Mouse (Mus musculus) liver, embryonic 12.5 days (tissue): ENCODE data around the gene Cpd. TPM values are rescaled to one million over a fixed set of nuclear protein-coding genes. Genes with fewer than 3 reads are reported as not detected.

Experiments used
- ATAC-seq: fragments of 200-750 bp; cut with Nextera tagmentation; 2 replicates; pipeline ENCODE4 v1.8.0; 2017; ENCODE audit warnings: moderate number of reproducible peaks, mild to moderate bottlenecking, moderate library complexity
- H3K27ac ChIP-seq: fragments of 300-500 bp; sonication (generic); 2 replicates; pipeline ENCODE4 v1.5.1; 2016; ENCODE audit warnings: mild to moderate bottlenecking
- H3K27me3 ChIP-seq: fragments of 300-500 bp; sonication (generic); replicated peaks from 2 replicates; pipeline ENCODE4 v1.6.1; 2016; ENCODE audit warnings: mild to moderate bottlenecking, moderate library complexity
- H3K36me3 ChIP-seq: fragments of 300-500 bp; sonication (generic); 2 replicates; pipeline ENCODE4 v1.6.1; 2016; ENCODE audit warnings: mild to moderate bottlenecking, moderate library complexity
- H3K4me1 ChIP-seq: fragments of 300-500 bp; sonication (generic); 2 replicates; pipeline ENCODE4 v1.6.1; 2016
- H3K4me2 ChIP-seq: fragments of 300-500 bp; sonication (generic); 2 replicates; pipeline ENCODE4 v1.6.1; 2016; ENCODE audit warnings: mild to moderate bottlenecking, moderate library complexity
- H3K4me3 ChIP-seq: fragments of 300-500 bp; sonication (generic); 2 replicates; pipeline ENCODE4 v1.5.1; 2016; ENCODE audit warnings: mild to moderate bottlenecking, moderate library complexity
- H3K9ac ChIP-seq: fragments of 300-500 bp; sonication (generic); 2 replicates; pipeline ENCODE4 v1.6.1; 2016; ENCODE audit warnings: mild to moderate bottlenecking, moderate library complexity
- H3K9me3 ChIP-seq: fragments of 300-500 bp; sonication (generic); replicated peaks from 2 replicates; pipeline ENCODE4 v1.6.1; 2016; ENCODE audit warnings: mild to moderate bottlenecking, moderate library complexity
- WGBS: fragments of 180-500 bp; shearing (Covaris S2); methylation state at CpG from one replicate; pipeline ENCODE4 v1.1.7; 2016; ENCODE audit not compliant: insufficient replicate concordance; 5-methylcytosine and 5-hydroxymethylcytosine counted together
- polyA plus RNA-seq: library from polyadenylated mRNA; unstranded; fragments of >200 nt; fragmentation: Nextera tagmentation; extraction: Ambion mirVana; gene quantifications from 2 replicates; pipeline ENCODE4 v1.2.1, GENCODE M21; 2016

The Cpd gene
- polyA plus RNA-seq, 1 experiment from 2014 or later = 11.3 TPM

- Histone ChIP-seq H3K36me3 (no peaks in the 10 kb centered on the region), H3K4me3 (no peak overlapping the region), H3K27ac (no peak overlapping the region), H3K4me1 (no peaks in the 10 kb centered on the region), H3K4me2 (no peak overlapping the region), H3K9me3 (no peaks in the 10 kb centered on the region), H3K9ac (no peak overlapping the region), H3K27me3 (no peaks in the 10 kb centered on the region)
- 58% methylated on average over 11 of the region's 11 CpGs for WGBS
- ATAC-seq = no peak
Measured at GRCm38 (mm10) chr11:76872556-76873234, 25.9 kb upstream of the Cpd start.

GRCm38 (mm10) chr11:76861185-76861584 lies 14.4 kb upstream of the Cpd start:
- H3K4me3 ChIP-seq = no peak overlapping the region
- no peak for ATAC-seq
- H3K4me2 ChIP-seq = no peak overlapping the region
- H3K4me1 ChIP-seq = peaks cover 7% of the 10 kb centered on the region; the same call in 1 of the 2 replicates
- H3K36me3 ChIP-seq = no peaks in the 10 kb centered on the region
- H3K9me3 ChIP-seq = no peaks in the 10 kb centered on the region
- no peak overlapping the region for H3K27ac ChIP-seq
- H3K27me3 ChIP-seq = peaks cover 12% of the 10 kb centered on the region; the same call in 1 of the 2 replicates
- WGBS = 84% methylated on average over 3 of the region's 3 CpGs
- no peak overlapping the region for H3K9ac ChIP-seq

GRCm38 (mm10) chr11:76859261-76859660 lies 12.4 kb upstream of the Cpd start:
- Histone ChIP-seq H3K4me2 (no peak overlapping the region), H3K9me3 (no peaks in the 10 kb centered on the region), H3K4me3 (no peak overlapping the region), H3K27ac (no peak overlapping the region), H3K27me3 (peaks cover 12% of the 10 kb centered on the region; the same call in 1 of the 2 replicates), H3K36me3 (no peaks in the 10 kb centered on the region), H3K4me1 (peaks cover 12% of the 10 kb centered on the region; the same call in 1 of the 2 replicates), H3K9ac (no peak overlapping the region)
- no peak for ATAC-seq
- WGBS = 20% methylated on average over 5 of the region's 5 CpGs

- Histone ChIP-seq H3K9me3 (no peaks in the 10 kb centered on the region), H3K27ac (no peak overlapping the region), H3K4me3 (no peak overlapping the region), H3K27me3 (peaks cover 12% of the 10 kb centered on the region; the same call in 1 of the 2 replicates), H3K4me2 (no peak overlapping the region), H3K9ac (no peak overlapping the region), H3K36me3 (no peaks in the 10 kb centered on the region), H3K4me1 (peaks cover 12% of the 10 kb centered on the region; the same call in 1 of the 2 replicates)
- ATAC-seq = no peak
- WGBS = 22% methylated on average over 5 of the region's 5 CpGs
Measured at GRCm38 (mm10) chr11:76858781-76859180, 12.0 kb upstream of the Cpd start.

- no peak overlapping the region for H3K27ac ChIP-seq
- no peak overlapping the region for H3K4me2 ChIP-seq
- H3K36me3 ChIP-seq = no peaks in the 10 kb centered on the region
- peaks cover 12% of the 10 kb centered on the region; the same call in 1 of the 2 replicates for H3K27me3 ChIP-seq
- no peak overlapping the region for H3K4me3 ChIP-seq
- 49% methylated on average over 7 of the region's 7 CpGs for WGBS
- no peak overlapping the region for H3K9ac ChIP-seq
- no peak for ATAC-seq
- H3K9me3 ChIP-seq = no peaks in the 10 kb centered on the region
- peaks cover 12% of the 10 kb centered on the region; the same call in 1 of the 2 replicates for H3K4me1 ChIP-seq
Measured at GRCm38 (mm10) chr11:76857111-76857510, 10.3 kb upstream of the Cpd start.

- 0 out of 2 replicates have a peak, but pooled peaks cover under 1% of the 10 kb centered on the region for H3K9me3 ChIP-seq
- H3K4me2 ChIP-seq = no peak overlapping the region
- no peak for ATAC-seq
- H3K4me1 ChIP-seq = peaks cover 12% of the 10 kb centered on the region; the same call in 1 of the 2 replicates
- H3K27ac ChIP-seq = no peak overlapping the region
- peaks cover 12% of the 10 kb centered on the region; the same call in 1 of the 2 replicates for H3K27me3 ChIP-seq
- no peak overlapping the region for H3K9ac ChIP-seq
- no peaks in the 10 kb centered on the region for H3K36me3 ChIP-seq
- 57% methylated on average over 2 of the region's 2 CpGs for WGBS
- no peak overlapping the region for H3K4me3 ChIP-seq
Measured at GRCm38 (mm10) chr11:76856601-76857000, 9.8 kb upstream of the Cpd start.

- H3K27ac ChIP-seq = no peak overlapping the region
- H3K9me3 ChIP-seq = peaks cover 6% of the 10 kb centered on the region; the same call in 1 of the 2 replicates
- 0 out of 2 replicates have a peak, but pooled peaks cover 13% of the 10 kb centered on the region for H3K27me3 ChIP-seq
- no peak overlapping the region for H3K4me2 ChIP-seq
- WGBS = 71% methylated on average over 17 of the region's 17 CpGs
- no peaks in the 10 kb centered on the region for H3K36me3 ChIP-seq
- no peak overlapping the region for H3K9ac ChIP-seq
- H3K4me3 ChIP-seq = no peak overlapping the region
- H3K4me1 ChIP-seq = peaks cover 12% of the 10 kb centered on the region; the same call in 1 of the 2 replicates
- no peak for ATAC-seq
Measured at GRCm38 (mm10) chr11:76854475-76855341, 7.9 kb upstream of the Cpd start.

- 60% methylated on average over 3 of the region's 3 CpGs for WGBS
- H3K4me2 ChIP-seq = no peak overlapping the region
- H3K9ac ChIP-seq = no peak overlapping the region
- H3K36me3 ChIP-seq = no peaks in the 10 kb centered on the region
- H3K4me3 ChIP-seq = no peak overlapping the region
- H3K27me3 ChIP-seq = peaks cover 20% of the 10 kb centered on the region
- H3K4me1 ChIP-seq = peaks cover 12% of the 10 kb centered on the region
- ATAC-seq = no peak
- peaks cover 6% of the 10 kb centered on the region; the same call in 1 of the 2 replicates for H3K9me3 ChIP-seq
- H3K27ac ChIP-seq = no peak overlapping the region
Measured at GRCm38 (mm10) chr11:76851512-76851911, 4.7 kb upstream of the Cpd start.

- Histone ChIP-seq H3K36me3 (no peaks in the 10 kb centered on the region), H3K4me2 (no peak overlapping the region), H3K9ac (no peak overlapping the region), H3K27me3 (peaks cover 20% of the 10 kb centered on the region), H3K4me1 (peaks cover 21% of the 10 kb centered on the region), H3K4me3 (no peak overlapping the region), H3K9me3 (peaks cover 6% of the 10 kb centered on the region; the same call in 1 of the 2 replicates), H3K27ac (no peak overlapping the region)
- WGBS = 39% methylated on average over 2 of the region's 2 CpGs
- no peak for ATAC-seq
Measured at GRCm38 (mm10) chr11:76849596-76849995, 2.8 kb upstream of the Cpd start.

- WGBS = 68% methylated on average over 5 of the region's 5 CpGs
- Histone ChIP-seq H3K9ac (no peak overlapping the region), H3K4me2 (no peak overlapping the region), H3K9me3 (peaks cover 6% of the 10 kb centered on the region; the same call in 1 of the 2 replicates), H3K4me1 (peaks cover 32% of the 10 kb centered on the region), H3K27me3 (peaks cover 20% of the 10 kb centered on the region), H3K27ac (no peak overlapping the region), H3K4me3 (no peak overlapping the region), H3K36me3 (no peaks in the 10 kb centered on the region)
- no peak for ATAC-seq
Measured at GRCm38 (mm10) chr11:76848081-76848480, 1.3 kb upstream of the Cpd start.

- Histone ChIP-seq H3K36me3 (no peaks in the 10 kb centered on the region), H3K9ac (peak overlapping the region; percentile 55), H3K27me3 (peaks cover 20% of the 10 kb centered on the region), H3K4me3 (peak overlapping the region; percentile 94), H3K27ac (no peak overlapping the region), H3K4me2 (peak overlapping the region; percentile 99), H3K9me3 (peaks cover 6% of the 10 kb centered on the region; the same call in 1 of the 2 replicates), H3K4me1 (peaks cover 38% of the 10 kb centered on the region)
- no peak for ATAC-seq
- WGBS = 18% methylated on average over 8 of the region's 8 CpGs
Measured at GRCm38 (mm10) chr11:76847354-76847753, 536 bp upstream of the Cpd start.
